Mouse (Mus musculus) G1E (cell line): ENCODE data around the gene Tnp2.

ENCODE experiments used
- CTCF ChIP-seq: IDR thresholded peaks from 2 replicates; pipeline ENCODE4 v1.5.1; 2012; ENCODE audit warnings: low read depth, low read length, inconsistent platforms, mixed read lengths
- POLR2AphosphoS5 ChIP-seq: IDR thresholded peaks from 2 replicates; pipeline ENCODE4 v1.6.1; 2012; ENCODE audit warnings: low read depth, low read length, inconsistent platforms; ENCODE audit not compliant: insufficient replicate concordance
- TAL1 ChIP-seq: conservative IDR thresholded peaks from 2 replicates; pipeline ENCODE4 v1.6.1; 2012; ENCODE audit warnings: low read depth, low read length, inconsistent platforms, mixed read lengths

- no peak for TF ChIP-seq CTCF
- no peak for TF ChIP-seq TAL1
- TF ChIP-seq POLR2AphosphoS5 = no peak
These were observed 39.2 kb downstream of the Tnp2 start for GRCm38 (mm10) chr16:10749226-10749625.
